Mouse (Mus musculus) limb, embryonic 13.5 days (tissue): ENCODE results near the gene Kif3a. TPM values are rescaled to one million over a fixed set of nuclear protein-coding genes. Genes with fewer than 3 reads are reported as not detected.

ENCODE experiments used
- ATAC-seq: fragments of 200-750 bp; cut with Nextera tagmentation; 2 replicates; pipeline ENCODE4 v1.8.0; 2017; ENCODE audit warnings: low read depth, moderate number of reproducible peaks, moderate TSS enrichment; ENCODE audit not compliant: low FRiP score
- H3K27ac ChIP-seq: fragments of 300-500 bp; sonication (generic); 2 replicates; pipeline ENCODE4 v1.5.1; 2015; ENCODE audit warnings: inconsistent platforms, mild to moderate bottlenecking, moderate library complexity
- H3K27me3 ChIP-seq: fragments of 300-500 bp; sonication (generic); 2 replicates; pipeline ENCODE4 v1.6.1; 2015; ENCODE audit warnings: mild to moderate bottlenecking, inconsistent platforms
- H3K36me3 ChIP-seq: fragments of 300-500 bp; sonication (generic); 2 replicates; pipeline ENCODE4 v1.6.1; 2015; ENCODE audit warnings: inconsistent platforms, mild to moderate bottlenecking, moderate library complexity
- H3K4me1 ChIP-seq: fragments of 300-500 bp; sonication (generic); 2 replicates; pipeline ENCODE4 v1.6.1; 2015; ENCODE audit warnings: inconsistent platforms
- H3K4me2 ChIP-seq: fragments of 300-500 bp; sonication (generic); replicated peaks from 2 replicates; pipeline ENCODE4 v1.6.1; 2015; ENCODE audit warnings: inconsistent platforms, mild to moderate bottlenecking, moderate library complexity
- H3K4me3 ChIP-seq: fragments of 300-500 bp; sonication (generic); 2 replicates; pipeline ENCODE4 v1.5.1; 2015; ENCODE audit warnings: moderate library complexity, mild to moderate bottlenecking, inconsistent platforms
- H3K9ac ChIP-seq: fragments of 300-500 bp; sonication (generic); 2 replicates; pipeline ENCODE4 v1.6.1; 2015; ENCODE audit warnings: mild to moderate bottlenecking, inconsistent platforms
- H3K9me3 ChIP-seq: fragments of 300-500 bp; sonication (generic); 2 replicates; pipeline ENCODE4 v1.6.1; 2016; ENCODE audit warnings: inconsistent platforms
- WGBS: fragments of 180-500 bp; shearing (Covaris S2); methylation state at CpG from one replicate; pipeline ENCODE4 v1.1.7; 2015; 5-methylcytosine and 5-hydroxymethylcytosine counted together
- polyA plus RNA-seq: library from polyadenylated mRNA; unstranded; fragments of >200 nt; fragmentation: Nextera tagmentation; extraction: Ambion mirVana; gene quantifications from 2 replicates; pipeline ENCODE4 v1.2.1, GENCODE M21; 2015

Kif3a gene
- polyA plus RNA-seq = 105 and 112 TPM in 2 replicates

- Histone ChIP-seq H3K9me3 (no peaks in the 10 kb centered on the region), H3K27me3 (no peaks in the 10 kb centered on the region), H3K36me3 (peaks cover 12% of the 10 kb centered on the region), H3K4me2 (peak within 1 kb of the TSS; percentile 87), H3K4me3 (peak within 1 kb of the TSS; percentile 89), H3K9ac (peak within 1 kb of the TSS; percentile 83), H3K27ac (peak within 1 kb of the TSS; percentile 70), H3K4me1 (peaks cover 13% of the 10 kb centered on the region)
- under 1% methylated on average over 67 of the region's 69 CpGs for WGBS
- ATAC-seq = peak; percentile 97
These were observed at the start of gene Kif3a for GRCm38 (mm10) chr11:53567224-53568014. TSS of gene Kif3a (plus strand) at chr11:53567379.

GRCm38 (mm10) chr11:53518759-53519158, 48.4 kb upstream of the Kif3a start:
- Histone ChIP-seq H3K27ac (peak overlapping the region; percentile 92; the same call in 1 of the 2 replicates), H3K9me3 (no peaks in the 10 kb centered on the region), H3K4me3 (peak overlapping the region; percentile 82), H3K9ac (no peak overlapping the region), H3K27me3 (no peaks in the 10 kb centered on the region), H3K4me1 (peaks cover 50% of the 10 kb centered on the region), H3K36me3 (no peaks in the 10 kb centered on the region), H3K4me2 (peak overlapping the region; percentile 88)
- 42% methylated on average over 5 of the region's 5 CpGs for WGBS
- ATAC-seq = no peak

GRCm38 (mm10) chr11:53519207-53520121, 47.7 kb upstream of the Kif3a start, which contains the start of gene Sept8:
TSS of gene Sept8 (plus strand) at chr11:53519257.
- ATAC-seq = peak; percentile 87
- Histone ChIP-seq H3K4me3 (peak within 1 kb of the TSS; percentile 82), H3K27ac (peak within 1 kb of the TSS; percentile 92), H3K4me1 (peaks cover 57% of the 10 kb centered on the region), H3K36me3 (no peaks in the 10 kb centered on the region), H3K9ac (peak within 1 kb of the TSS; percentile 88), H3K9me3 (no peaks in the 10 kb centered on the region), H3K4me2 (peak within 1 kb of the TSS; percentile 88), H3K27me3 (no peaks in the 10 kb centered on the region)
- 4% methylated on average over 79 of the region's 79 CpGs for WGBS

- peak overlapping the region; percentile 88 for H3K9ac ChIP-seq
- no peaks in the 10 kb centered on the region for H3K9me3 ChIP-seq
- WGBS = 2% methylated on average over 24 of the region's 24 CpGs
- peaks cover 66% of the 10 kb centered on the region for H3K4me1 ChIP-seq
- no peaks in the 10 kb centered on the region for H3K36me3 ChIP-seq
- peak overlapping the region; percentile 82 for H3K4me3 ChIP-seq
- H3K4me2 ChIP-seq = peak overlapping the region; percentile 88
- H3K27me3 ChIP-seq = no peaks in the 10 kb centered on the region
- ATAC-seq = peak; percentile 60
- peak overlapping the region; percentile 92 for H3K27ac ChIP-seq
These were observed 46.8 kb upstream of the Kif3a start for GRCm38 (mm10) chr11:53520122-53520978.

GRCm38 (mm10) chr11:53521120-53521820, 45.9 kb upstream of the Kif3a start:
- peak; percentile 20 for ATAC-seq
- Histone ChIP-seq H3K4me3 (peak overlapping the region; percentile 82), H3K36me3 (no peaks in the 10 kb centered on the region), H3K27me3 (no peaks in the 10 kb centered on the region), H3K4me1 (peaks cover 71% of the 10 kb centered on the region), H3K27ac (peak overlapping the region; percentile 92; the same call in 1 of the 2 replicates), H3K9me3 (no peaks in the 10 kb centered on the region), H3K4me2 (peak overlapping the region; percentile 88), H3K9ac (peak overlapping the region; percentile 45)
- 38% methylated on average over 16 of the region's 16 CpGs for WGBS

- Histone ChIP-seq H3K27ac (0 out of 2 replicates have a peak overlapping the region, but pooled peaks have one; percentile 92), H3K36me3 (no peaks in the 10 kb centered on the region), H3K9ac (peak overlapping the region; percentile 45; the same call in 1 of the 2 replicates), H3K9me3 (no peaks in the 10 kb centered on the region), H3K4me3 (peak overlapping the region; percentile 82; the same call in 1 of the 2 replicates), H3K4me2 (peak overlapping the region; percentile 88), H3K27me3 (no peaks in the 10 kb centered on the region), H3K4me1 (peaks cover 70% of the 10 kb centered on the region)
- WGBS = 81% methylated on average over 7 of the region's 7 CpGs
- ATAC-seq = no peak
These were observed 45.4 kb upstream of the Kif3a start for GRCm38 (mm10) chr11:53521821-53522131.

- no peak overlapping the region for H3K27ac ChIP-seq
- no peaks in the 10 kb centered on the region for H3K36me3 ChIP-seq
- no peak for ATAC-seq
- no peak overlapping the region for H3K4me3 ChIP-seq
- H3K4me2 ChIP-seq = peak overlapping the region; percentile 28
- no peaks in the 10 kb centered on the region for H3K9me3 ChIP-seq
- H3K9ac ChIP-seq = no peak overlapping the region
- peaks cover 64% of the 10 kb centered on the region for H3K4me1 ChIP-seq
- no peaks in the 10 kb centered on the region for H3K27me3 ChIP-seq
- WGBS = 92% methylated on average over 3 of the region's 3 CpGs
These were observed 44.8 kb upstream of the Kif3a start for GRCm38 (mm10) chr11:53522362-53522761.

GRCm38 (mm10) chr11:53522930-53523329, 44.2 kb upstream of the Kif3a start:
- Histone ChIP-seq H3K4me1 (peaks cover 69% of the 10 kb centered on the region), H3K9ac (0 out of 2 replicates have a peak overlapping the region, but pooled peaks have one; percentile 13), H3K27me3 (no peaks in the 10 kb centered on the region), H3K4me3 (no peak overlapping the region), H3K4me2 (peak overlapping the region; percentile 28), H3K27ac (peak overlapping the region; percentile 29; the same call in 1 of the 2 replicates), H3K36me3 (no peaks in the 10 kb centered on the region), H3K9me3 (no peaks in the 10 kb centered on the region)
- 41% methylated on average over 9 of the region's 9 CpGs for WGBS
- ATAC-seq = no peak

GRCm38 (mm10) chr11:53523545-53524405, 43.4 kb upstream of the Kif3a start:
- 50% methylated on average over 14 of the region's 14 CpGs for WGBS
- H3K36me3 ChIP-seq = no peaks in the 10 kb centered on the region
- H3K9ac ChIP-seq = no peak overlapping the region
- H3K27me3 ChIP-seq = no peaks in the 10 kb centered on the region
- H3K27ac ChIP-seq = peak overlapping the region; percentile 29; the same call in 1 of the 2 replicates
- no peak overlapping the region for H3K4me3 ChIP-seq
- no peak for ATAC-seq
- peaks cover 75% of the 10 kb centered on the region for H3K4me1 ChIP-seq
- peak overlapping the region; percentile 28 for H3K4me2 ChIP-seq
- no peaks in the 10 kb centered on the region for H3K9me3 ChIP-seq

- H3K4me2 ChIP-seq = no peak overlapping the region
- H3K36me3 ChIP-seq = no peaks in the 10 kb centered on the region
- no peak for ATAC-seq
- H3K27ac ChIP-seq = no peak overlapping the region
- H3K4me1 ChIP-seq = peaks cover 82% of the 10 kb centered on the region
- 78% methylated on average over 6 of the region's 6 CpGs for WGBS
- no peaks in the 10 kb centered on the region for H3K9me3 ChIP-seq
- no peak overlapping the region for H3K4me3 ChIP-seq
- no peaks in the 10 kb centered on the region for H3K27me3 ChIP-seq
- H3K9ac ChIP-seq = no peak overlapping the region
These were observed 42.3 kb upstream of the Kif3a start for GRCm38 (mm10) chr11:53524905-53525304.
